Mouse (Mus musculus) adipocyte (in vitro differentiated cells): ENCODE results near the gene Ttc7.

ENCODE experiments used
- DNase-seq: peaks from one replicate; pipeline ENCODE4 v3.0.0-alpha.2; 2016; ENCODE audit warnings: low spot score

Gene Ttc7

GRCm38 (mm10) chr17:87282706-87283053 is at the start of gene Ttc7:
Gene Ttc7 (plus strand): TSS chr17:87282886.
- peak; percentile 95 for DNase-seq

GRCm38 (mm10) chr17:87235019-87235418 is 47.7 kb upstream of the Ttc7 start:
- no peak for DNase-seq

- DNase-seq: peak; percentile 28
These were observed 45.7 kb upstream of the Ttc7 start for GRCm38 (mm10) chr17:87236725-87237650.

- DNase-seq: no peak
These were observed 44.9 kb upstream of the Ttc7 start for GRCm38 (mm10) chr17:87237826-87238225.

GRCm38 (mm10) chr17:87246103-87246502 is 36.6 kb upstream of the Ttc7 start:
- DNase-seq: no peak

GRCm38 (mm10) chr17:87254384-87254783 is 28.3 kb upstream of the Ttc7 start:
- DNase-seq: no peak

GRCm38 (mm10) chr17:87255672-87256071 is 27.0 kb upstream of the Ttc7 start:
- DNase-seq: no peak

- no peak for DNase-seq
These were observed 19.3 kb upstream of the Ttc7 start for GRCm38 (mm10) chr17:87263401-87263800.

GRCm38 (mm10) chr17:87264054-87264830 is 18.4 kb upstream of the Ttc7 start:
- DNase-seq: no peak

- no peak for DNase-seq
These were observed 17.5 kb upstream of the Ttc7 start for GRCm38 (mm10) chr17:87264927-87265791.

GRCm38 (mm10) chr17:87265792-87266186 is 16.9 kb upstream of the Ttc7 start, which contains the start of gene Mcfd2:
Gene Mcfd2 (minus strand): TSS chr17:87265935.
- DNase-seq: peak; percentile 95

- no peak for DNase-seq
These were observed 13.2 kb upstream of the Ttc7 start for GRCm38 (mm10) chr17:87269454-87269853.

- DNase-seq: peak; percentile 29
These were observed 7.0 kb upstream of the Ttc7 start for GRCm38 (mm10) chr17:87275363-87276341.

- peak; percentile 99 for DNase-seq
These were observed 530 bp upstream of the Ttc7 start for GRCm38 (mm10) chr17:87282007-87282705.

GRCm38 (mm10) chr17:87283055-87283754 is 519 bp downstream of the Ttc7 start:
- peak; percentile 49 for DNase-seq

GRCm38 (mm10) chr17:87283755-87284481 is 1.2 kb downstream of the Ttc7 start:
- DNase-seq: no peak

GRCm38 (mm10) chr17:87284482-87285040 is 1.9 kb downstream of the Ttc7 start:
- no peak for DNase-seq

GRCm38 (mm10) chr17:87285731-87286465 is 3.2 kb downstream of the Ttc7 start:
- no peak for DNase-seq
